Mouse (Mus musculus): Measurements from ENCODE around the gene Myog. TPM values are rescaled to one million over a fixed set of nuclear protein-coding genes. Genes with fewer than 3 reads are reported as not detected.

Gene Myog
- polyA plus RNA-seq, 1 experiment from 2014 or later = 48.2 TPM

- Histone ChIP-seq H3K9ac (ENCODE audit: low read length) (no peak overlapping the region), H3K36me3 (ENCODE audit: control insufficient read depth, insufficient read depth, low read length) (no peaks in the 10 kb centered on the region), H3K4me1 (ENCODE audit: control insufficient read depth, insufficient read depth, low read length) (peaks cover 10% of the 10 kb centered on the region), H3K9me3 (ENCODE audit: control insufficient read depth, low read length) (no peaks in the 10 kb centered on the region), H3K4me3 (ENCODE audit: low read depth, low read length) (no peak overlapping the region), H3K27me3 (ENCODE audit: control insufficient read depth, insufficient read depth, low read length) (no peaks in the 10 kb centered on the region), H3K4me2 (ENCODE audit: low read depth) (no peak overlapping the region), H3K27ac (ENCODE audit: low read depth, low read length) (no peak overlapping the region)
- 84% methylated on average over 6 of the region's 6 CpGs for WGBS
- DNase-seq (ENCODE audit: low spot score) (no peak), ATAC-seq (ENCODE audit: insufficient read depth, low FRiP score, low TSS enrichment) (no peak)
Measured at GRCm38 (mm10) chr1:134322591-134322990, 32.8 kb downstream of the Myog start.

- no peaks in the 10 kb centered on the region for H3K27me3 ChIP-seq (ENCODE audit: control insufficient read depth, insufficient read depth, low read length)
- H3K36me3 ChIP-seq (ENCODE audit: control insufficient read depth, insufficient read depth, low read length) = no peaks in the 10 kb centered on the region
- ATAC-seq (ENCODE audit: insufficient read depth, low FRiP score, low TSS enrichment) (no peak), DNase-seq (ENCODE audit: low spot score) (no peak)
- H3K9me3 ChIP-seq (ENCODE audit: control insufficient read depth, low read length) = no peaks in the 10 kb centered on the region
- 91% methylated on average over 12 of the region's 12 CpGs for WGBS
- H3K4me2 ChIP-seq (ENCODE audit: low read depth) = no peak overlapping the region
- no peak overlapping the region for H3K4me3 ChIP-seq (ENCODE audit: low read depth, low read length)
- H3K27ac ChIP-seq (ENCODE audit: low read depth, low read length) = no peak overlapping the region
- no peaks in the 10 kb centered on the region for H3K4me1 ChIP-seq (ENCODE audit: control insufficient read depth, insufficient read depth, low read length)
- H3K9ac ChIP-seq (ENCODE audit: low read length) = no peak overlapping the region
Measured at GRCm38 (mm10) chr1:134326841-134327346, 37.1 kb downstream of the Myog start.

- 64% methylated on average over 20 of the region's 20 CpGs for WGBS
- no peak for ATAC-seq (ENCODE audit: insufficient read depth, low FRiP score, low TSS enrichment)
- no peaks in the 10 kb centered on the region for H3K9me3 ChIP-seq (ENCODE audit: control insufficient read depth, low read length)
Measured at GRCm38 (mm10) chr1:134331879-134332635, 42.3 kb downstream of the Myog start.

GRCm38 (mm10) chr1:134332770-134333271, 43.0 kb downstream of the Myog start, which contains the start of gene Ppfia4:
Gene Ppfia4 (minus strand): TSS chr1:134332928.
- no peak within 1 kb of the TSS for H3K4me3 ChIP-seq (ENCODE audit: low read depth, low read length)
- no peak within 1 kb of the TSS for H3K9ac ChIP-seq (ENCODE audit: low read length)
- H3K27me3 ChIP-seq (ENCODE audit: control insufficient read depth, insufficient read depth, low read length) = no peaks in the 10 kb centered on the region
- no peak within 1 kb of the TSS for H3K4me2 ChIP-seq (ENCODE audit: low read depth)
- WGBS = 63% methylated on average over 13 of the region's 13 CpGs
- H3K36me3 ChIP-seq (ENCODE audit: control insufficient read depth, insufficient read depth, low read length) = no peaks in the 10 kb centered on the region
- no peaks in the 10 kb centered on the region for H3K9me3 ChIP-seq (ENCODE audit: control insufficient read depth, low read length)
- H3K27ac ChIP-seq (ENCODE audit: low read depth, low read length) = no peak within 1 kb of the TSS
- ATAC-seq (ENCODE audit: insufficient read depth, low FRiP score, low TSS enrichment) = no peak
- H3K4me1 ChIP-seq (ENCODE audit: control insufficient read depth, insufficient read depth, low read length) = no peaks in the 10 kb centered on the region
- no peak for DNase-seq (ENCODE audit: low spot score)

More at GRCm38 (mm10) chr1:134331879-134332635, 42.3 kb downstream of the Myog start:
- H3K4me1 ChIP-seq (ENCODE audit: control insufficient read depth, insufficient read depth, low read length) = no peaks in the 10 kb centered on the region
- no peak overlapping the region for H3K27ac ChIP-seq (ENCODE audit: low read depth, low read length)
- no peak overlapping the region for H3K9ac ChIP-seq (ENCODE audit: low read length)
- H3K4me3 ChIP-seq (ENCODE audit: low read depth, low read length) = no peak overlapping the region
- no peaks in the 10 kb centered on the region for H3K36me3 ChIP-seq (ENCODE audit: control insufficient read depth, insufficient read depth, low read length)
- H3K27me3 ChIP-seq (ENCODE audit: control insufficient read depth, insufficient read depth, low read length) = no peaks in the 10 kb centered on the region
- no peak overlapping the region for H3K4me2 ChIP-seq (ENCODE audit: low read depth)
- DNase-seq (ENCODE audit: low spot score) = peak; percentile 80

- no peaks in the 10 kb centered on the region for H3K4me1 ChIP-seq (ENCODE audit: control insufficient read depth, insufficient read depth, low read length)
- no peaks in the 10 kb centered on the region for H3K9me3 ChIP-seq (ENCODE audit: control insufficient read depth, low read length)
- 81% methylated on average over 10 of the region's 10 CpGs for WGBS
- no peak overlapping the region for H3K4me2 ChIP-seq (ENCODE audit: low read depth)
- no peaks in the 10 kb centered on the region for H3K27me3 ChIP-seq (ENCODE audit: control insufficient read depth, insufficient read depth, low read length)
- H3K4me3 ChIP-seq (ENCODE audit: low read depth, low read length) = no peak overlapping the region
- no peak overlapping the region for H3K9ac ChIP-seq (ENCODE audit: low read length)
- H3K27ac ChIP-seq (ENCODE audit: low read depth, low read length) = no peak overlapping the region
- no peaks in the 10 kb centered on the region for H3K36me3 ChIP-seq (ENCODE audit: control insufficient read depth, insufficient read depth, low read length)
- DNase-seq (ENCODE audit: low spot score) = no peak
- ATAC-seq (ENCODE audit: insufficient read depth, low FRiP score, low TSS enrichment) = no peak
Measured at GRCm38 (mm10) chr1:134333371-134334110, 43.8 kb downstream of the Myog start.

GRCm38 (mm10) chr1:134334111-134334827, 44.5 kb downstream of the Myog start:
- no peak overlapping the region for H3K4me2 ChIP-seq (ENCODE audit: low read depth)
- no peaks in the 10 kb centered on the region for H3K9me3 ChIP-seq (ENCODE audit: control insufficient read depth, low read length)
- no peak overlapping the region for H3K27ac ChIP-seq (ENCODE audit: low read depth, low read length)
- 82% methylated on average over 7 of the region's 7 CpGs for WGBS
- ATAC-seq (ENCODE audit: insufficient read depth, low FRiP score, low TSS enrichment) = no peak
- no peaks in the 10 kb centered on the region for H3K27me3 ChIP-seq (ENCODE audit: control insufficient read depth, insufficient read depth, low read length)
- DNase-seq (ENCODE audit: low spot score) = no peak
- no peaks in the 10 kb centered on the region for H3K4me1 ChIP-seq (ENCODE audit: control insufficient read depth, insufficient read depth, low read length)
- H3K36me3 ChIP-seq (ENCODE audit: control insufficient read depth, insufficient read depth, low read length) = no peaks in the 10 kb centered on the region
- H3K4me3 ChIP-seq (ENCODE audit: low read depth, low read length) = no peak overlapping the region
- no peak overlapping the region for H3K9ac ChIP-seq (ENCODE audit: low read length)

- Histone ChIP-seq H3K27ac (ENCODE audit: low read depth, low read length) (no peak overlapping the region), H3K36me3 (ENCODE audit: control insufficient read depth, insufficient read depth, low read length) (no peaks in the 10 kb centered on the region), H3K4me3 (ENCODE audit: low read depth, low read length) (no peak overlapping the region), H3K4me1 (ENCODE audit: control insufficient read depth, insufficient read depth, low read length) (no peaks in the 10 kb centered on the region), H3K27me3 (ENCODE audit: control insufficient read depth, insufficient read depth, low read length) (no peaks in the 10 kb centered on the region), H3K4me2 (ENCODE audit: low read depth) (no peak overlapping the region), H3K9me3 (ENCODE audit: control insufficient read depth, low read length) (no peaks in the 10 kb centered on the region), H3K9ac (ENCODE audit: low read length) (no peak overlapping the region)
- 75% methylated on average over 13 of the region's 13 CpGs for WGBS
- no peak for ATAC-seq (ENCODE audit: insufficient read depth, low FRiP score, low TSS enrichment)
- DNase-seq (ENCODE audit: low spot score) = no peak
Measured at GRCm38 (mm10) chr1:134335211-134335923, 45.6 kb downstream of the Myog start.
